Mouse (Mus musculus) left cerebral cortex, postnatal 36 days (tissue): ENCODE results near the gene Cracr2a. TPM values are rescaled to one million over a fixed set of nuclear protein-coding genes. Genes with fewer than 3 reads are reported as not detected.

Experiments used
- total RNA-seq, 2 experiments: library from RNA; stranded (reverse); gene quantifications; 2 replicates each; pipeline ENCODE4 v1.2.3; 2021

Cracr2a gene
- total RNA-seq, 2 experiments from 2014 or later, result 2.7 to 3.4 TPM

Other genes starting within 250 kb of the Cracr2a start
- gene Parp11, start 114.5 kb upstream of the Cracr2a start, total RNA-seq, result 10 to 100 TPM; 33.4 to 41.0 TPM
- 10 to 100 TPM; 90.8 to 97.3 TPM for gene Prmt8, start 208.1 kb downstream of the Cracr2a start, total RNA-seq